Mouse (Mus musculus): ENCODE measurements at regions not wholly inside any gene's neighbourhood (a gene's known extent, or its start where the extent isn't known, plus 50 kb on each side); places are given as distances from the start of the nearest gene placed in this dataset.

GRCm38 (mm10) chr16:29706996-29707395, 127.9 kb downstream of the Opa1 start:
- WGBS = 94% methylated on average over 4 of the region's 4 CpGs
- DNase-seq (ENCODE audit: low read depth, low spot score) = no peak

GRCm38 (mm10) chr16:29707656-29708055, 128.5 kb downstream of the Opa1 start:
- no peak for DNase-seq (ENCODE audit: low read depth, low spot score)
- 91% methylated on average over 11 of the region's 11 CpGs for WGBS

GRCm38 (mm10) chr16:29709072-29709471, 129.9 kb downstream of the Opa1 start:
- 83% methylated on average over 4 of the region's 4 CpGs for WGBS
- DNase-seq (ENCODE audit: low read depth, low spot score) = no peak

- no peak for DNase-seq (ENCODE audit: low read depth, low spot score)
Observed at GRCm38 (mm10) chr16:29711386-29711785, 132.3 kb downstream of the Opa1 start.

- no peak for DNase-seq (ENCODE audit: low read depth, low spot score)
- 83% methylated on average over 12 of the region's 12 CpGs for WGBS
Observed at GRCm38 (mm10) chr16:29711912-29712681, 133.0 kb downstream of the Opa1 start.

GRCm38 (mm10) chr16:29714612-29715127, 135.5 kb downstream of the Opa1 start:
- WGBS = 70% methylated on average over 10 of the region's 10 CpGs

GRCm38 (mm10) chr16:29718965-29719364, 139.8 kb downstream of the Opa1 start:
- 33% methylated on average over 10 of the region's 10 CpGs for WGBS
- DNase-seq (ENCODE audit: low read depth, low spot score) = peak; percentile 62

More at GRCm38 (mm10) chr16:29714612-29715127, 135.5 kb downstream of the Opa1 start:
- no peak for DNase-seq (ENCODE audit: low read depth, low spot score)

- 93% methylated on average over 23 of the region's 23 CpGs for WGBS
- DNase-seq (ENCODE audit: low read depth, low spot score) = no peak
Observed at GRCm38 (mm10) chr16:29719571-29720451, 140.7 kb downstream of the Opa1 start.

- DNase-seq (ENCODE audit: low read depth, low spot score) = no peak
- 79% methylated on average over 5 of the region's 5 CpGs for WGBS
Observed at GRCm38 (mm10) chr16:29725153-29725552, 146.0 kb downstream of the Opa1 start.

- 79% methylated on average over 4 of the region's 4 CpGs for WGBS
- DNase-seq (ENCODE audit: low read depth, low spot score) = no peak
Observed at GRCm38 (mm10) chr16:29725563-29725962, 146.4 kb downstream of the Opa1 start.

GRCm38 (mm10) chr16:29727397-29727796, 148.3 kb downstream of the Opa1 start:
- DNase-seq (ENCODE audit: low read depth, low spot score) = no peak
- 79% methylated on average over 7 of the region's 7 CpGs for WGBS

GRCm38 (mm10) chr16:29728769-29729481, 149.8 kb downstream of the Opa1 start:
- WGBS = 25% methylated on average over 10 of the region's 10 CpGs
- DNase-seq (ENCODE audit: low read depth, low spot score) = peak; percentile 63

GRCm38 (mm10) chr16:29730010-29730409, 150.9 kb downstream of the Opa1 start:
- 60% methylated on average over 5 of the region's 5 CpGs for WGBS

GRCm38 (mm10) chr16:29732889-29733288, 153.8 kb downstream of the Opa1 start:
- DNase-seq (ENCODE audit: low read depth, low spot score) = no peak
- WGBS = 60% methylated on average over 1 of the region's 1 CpGs

More at GRCm38 (mm10) chr16:29730010-29730409, 150.9 kb downstream of the Opa1 start:
- no peak for DNase-seq (ENCODE audit: low read depth, low spot score)

GRCm38 (mm10) chr16:29733847-29734246, 154.7 kb downstream of the Opa1 start:
- WGBS = 92% methylated on average over 10 of the region's 10 CpGs
- DNase-seq (ENCODE audit: low read depth, low spot score) = no peak

- 13% methylated on average over 1 of the region's 1 CpGs for WGBS
- peak; percentile 48 for DNase-seq (ENCODE audit: low read depth, low spot score)
Observed at GRCm38 (mm10) chr16:29734324-29734723, 155.2 kb downstream of the Opa1 start.

GRCm38 (mm10) chr16:29734738-29735250, 155.7 kb downstream of the Opa1 start:
- 8% methylated on average over 12 of the region's 12 CpGs for WGBS
- no peak for DNase-seq (ENCODE audit: low read depth, low spot score)

GRCm38 (mm10) chr16:29735371-29736008, 156.4 kb downstream of the Opa1 start:
- DNase-seq (ENCODE audit: low read depth, low spot score) = no peak
- 50% methylated on average over 12 of the region's 12 CpGs for WGBS

GRCm38 (mm10) chr16:29736211-29736610, 157.1 kb downstream of the Opa1 start:
- 77% methylated on average over 9 of the region's 9 CpGs for WGBS
- no peak for DNase-seq (ENCODE audit: low read depth, low spot score)
